Mouse (Mus musculus): ENCODE data around the gene Carmil1. TPM values are rescaled to one million over a fixed set of nuclear protein-coding genes. Genes with fewer than 3 reads are reported as not detected.

Carmil1 gene
- polyA plus RNA-seq, 1 experiment, result 0.01 TPM

DNA sequence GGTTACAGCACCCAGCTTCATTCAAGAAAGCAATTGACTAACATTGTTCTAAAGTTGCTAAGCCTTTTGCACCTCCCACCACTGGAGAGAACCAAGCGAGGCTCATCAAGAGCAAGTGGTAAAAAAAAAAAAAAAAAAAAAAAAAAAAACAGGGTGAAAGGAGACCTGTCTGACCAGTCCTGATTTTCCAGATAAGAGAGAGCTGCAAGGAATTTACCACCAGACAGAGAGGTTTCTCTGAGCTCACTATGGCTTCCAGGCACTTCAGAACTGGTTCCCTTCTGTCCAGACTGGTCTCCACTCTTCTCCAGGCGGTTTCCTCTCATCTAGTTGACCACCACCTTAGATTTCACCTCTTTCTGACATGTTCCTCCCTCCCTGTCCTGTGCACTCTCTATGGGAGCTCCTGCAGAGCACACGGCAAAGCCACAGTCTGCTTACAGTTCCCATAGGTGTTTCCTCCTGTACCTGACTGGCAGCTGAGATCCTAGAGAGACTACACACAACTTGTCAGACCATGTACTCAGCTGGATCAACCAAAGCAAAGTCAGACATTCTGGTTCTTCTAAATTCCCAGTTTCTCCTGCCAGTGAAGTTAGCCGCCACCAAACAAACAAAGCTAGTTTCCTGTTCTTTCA, 7.7 kb downstream of the Carmil1 start:
- TF ChIP-seq GATA1 (IDR thresholded peaks at IDR 0.05; ENCODE audit: low read length), result no peak

DNA sequence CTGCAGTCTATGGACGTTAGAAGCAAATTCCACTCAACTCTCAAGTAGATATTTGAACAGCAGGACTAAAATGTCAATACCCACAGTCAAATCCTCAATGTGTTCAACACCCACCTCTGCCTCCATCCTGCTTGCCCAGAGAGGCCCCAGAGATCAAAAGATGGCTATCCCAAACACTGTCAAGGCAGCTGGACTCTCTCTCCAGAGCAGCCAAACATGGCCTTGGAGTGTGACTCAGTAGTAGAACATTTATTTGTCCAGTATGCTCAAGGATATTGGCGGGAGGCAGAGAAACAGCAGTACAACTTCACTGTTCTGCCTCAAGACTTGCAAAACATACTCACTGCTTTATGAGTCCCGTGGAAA, 11.5 kb downstream of the Carmil1 start:
- TF ChIP-seq GATA1 (IDR thresholded peaks at IDR 0.05; ENCODE audit: low read length), result no peak

DNA sequence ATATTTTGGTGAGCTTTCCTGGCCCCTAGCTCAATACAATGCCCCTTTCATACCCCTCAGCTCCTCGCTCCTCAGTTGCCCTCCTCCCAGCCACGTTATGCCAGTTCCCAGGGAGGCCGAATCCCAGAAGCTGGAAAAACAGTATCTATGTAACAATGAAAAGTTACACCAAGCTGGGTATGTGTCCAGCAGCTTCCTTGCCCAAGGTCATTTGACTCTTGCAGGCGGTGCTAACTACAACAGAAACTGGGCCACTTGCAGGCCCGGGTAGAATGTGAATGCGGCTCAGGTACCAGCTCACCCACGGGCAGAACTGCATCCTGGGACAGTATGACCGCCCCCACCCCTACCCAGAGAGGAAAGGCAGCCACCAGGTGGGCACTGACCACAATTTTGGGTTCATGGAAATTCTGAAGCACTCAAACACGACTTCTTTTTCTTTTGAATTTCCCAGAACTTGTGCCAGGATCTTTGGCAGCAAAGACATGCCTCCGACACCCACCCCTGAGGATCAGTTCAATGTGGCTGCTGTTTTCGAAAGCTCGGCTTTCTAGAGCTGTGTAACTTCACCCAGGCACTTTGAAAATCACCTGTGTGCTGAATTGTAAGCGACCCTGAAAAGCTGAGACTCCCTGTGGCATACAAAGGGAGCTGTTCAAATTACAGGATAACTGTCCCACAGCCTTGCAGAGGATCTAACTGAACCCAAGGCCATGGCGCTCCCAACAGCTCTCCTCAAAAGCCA, 12.1 kb downstream of the Carmil1 start:
- no peak for TF ChIP-seq GATA1 (IDR thresholded peaks at IDR 0.05; ENCODE audit: low read length)

DNA sequence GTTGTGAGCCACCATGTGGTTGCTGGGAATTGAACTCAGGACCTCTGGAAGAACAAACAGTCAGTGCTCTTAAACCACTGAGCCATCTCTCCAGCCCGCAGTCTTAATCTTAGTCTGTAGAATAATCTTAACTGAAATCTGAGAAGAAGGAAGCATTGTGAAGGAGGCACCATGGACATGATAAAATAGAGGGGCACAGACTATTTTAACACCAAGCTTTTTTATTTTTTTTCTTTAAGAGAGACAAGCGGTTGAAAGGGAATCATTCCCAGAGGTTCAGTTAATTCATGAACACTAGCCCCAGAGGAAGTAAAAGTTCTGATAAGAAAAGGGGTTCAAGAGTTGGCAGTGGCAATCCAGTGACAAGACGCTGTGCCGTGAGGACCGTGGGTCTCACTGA, 15.8 kb downstream of the Carmil1 start:
- TF ChIP-seq GATA1 (IDR thresholded peaks at IDR 0.05; ENCODE audit: low read length), result no peak

DNA sequence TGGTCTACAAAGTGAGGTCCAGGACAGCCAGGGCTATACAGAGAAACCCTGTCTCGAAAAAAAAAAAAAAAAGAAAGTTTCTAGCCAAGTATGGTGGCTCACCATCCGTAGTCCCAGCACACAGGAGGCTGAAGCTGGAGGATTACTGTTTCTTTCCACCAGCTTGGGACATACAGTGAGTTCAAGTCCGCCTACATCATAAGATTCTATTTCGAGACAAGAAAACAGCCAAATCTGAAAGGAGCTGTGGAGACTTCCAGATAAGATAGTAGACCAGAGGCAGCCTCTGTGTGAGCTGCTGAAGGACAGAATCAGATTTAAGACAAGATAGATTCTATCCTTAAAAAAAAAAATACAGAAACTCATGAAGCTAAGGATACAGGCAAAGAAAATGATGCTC, 17.0 kb downstream of the Carmil1 start:
- no peak for TF ChIP-seq GATA1 (IDR thresholded peaks at IDR 0.05; ENCODE audit: low read length)

DNA sequence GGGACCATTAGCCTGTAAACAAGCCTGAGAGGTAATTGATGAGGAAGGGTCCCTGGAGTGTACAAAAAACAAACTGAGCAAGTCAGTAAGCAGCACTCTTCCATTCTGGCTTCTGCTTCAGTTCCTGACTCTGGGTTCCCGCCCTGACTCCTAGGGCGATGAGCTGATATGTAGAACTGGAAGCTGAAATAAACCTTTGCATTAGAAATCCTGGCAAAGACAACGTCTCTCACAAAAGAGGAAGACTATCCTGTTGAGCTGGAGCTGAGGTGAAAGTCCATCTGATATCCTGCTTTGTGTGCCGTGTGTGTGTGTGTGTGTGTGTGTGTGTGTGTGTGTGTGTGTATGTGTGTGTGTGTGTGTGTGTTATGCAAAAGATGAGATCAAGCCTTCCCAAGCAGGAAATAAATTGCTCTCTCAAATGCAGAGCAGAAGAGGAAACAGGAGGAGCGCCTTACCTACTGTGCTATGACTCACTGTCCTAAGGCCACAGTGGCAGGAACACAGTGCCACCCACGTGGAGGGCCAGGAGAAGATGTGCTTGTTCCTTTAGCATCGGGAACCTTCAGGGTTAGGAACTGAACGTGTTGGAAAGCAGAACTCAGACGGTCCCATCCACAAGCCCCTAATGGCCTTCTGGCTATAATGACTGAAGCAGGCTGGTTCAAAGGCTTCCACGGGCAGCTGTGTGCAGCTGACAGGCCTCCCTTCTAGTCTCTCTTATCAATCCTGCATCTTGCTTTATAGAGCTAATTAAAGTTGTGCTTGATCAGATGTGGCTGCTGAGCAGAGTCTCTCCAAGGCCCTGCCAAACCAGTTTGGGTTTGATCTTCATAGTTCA, 19.6 kb downstream of the Carmil1 start:
- TF ChIP-seq GATA1 (IDR thresholded peaks at IDR 0.05; ENCODE audit: low read length), result no peak

DNA sequence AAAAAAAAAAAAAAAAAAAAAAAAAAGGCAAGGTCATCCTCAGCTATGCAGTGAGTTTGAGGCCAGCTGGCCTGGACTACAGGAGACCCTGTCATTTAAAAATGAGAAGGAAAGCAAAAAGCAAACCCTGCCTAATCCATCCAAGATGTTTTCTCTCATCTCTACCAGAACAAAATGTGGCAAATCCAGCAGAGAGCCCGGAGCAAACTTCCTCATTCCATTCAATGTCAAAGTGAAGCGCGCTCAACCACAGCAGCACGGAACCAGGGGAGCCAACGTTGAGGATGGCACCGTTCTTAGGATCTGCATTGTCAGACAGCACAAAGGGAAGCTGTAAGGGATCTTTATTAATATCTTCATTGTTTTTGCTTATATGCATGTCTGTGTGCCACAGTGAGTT, 22.8 kb downstream of the Carmil1 start:
- no peak for TF ChIP-seq GATA1 (IDR thresholded peaks at IDR 0.05; ENCODE audit: low read length)

DNA sequence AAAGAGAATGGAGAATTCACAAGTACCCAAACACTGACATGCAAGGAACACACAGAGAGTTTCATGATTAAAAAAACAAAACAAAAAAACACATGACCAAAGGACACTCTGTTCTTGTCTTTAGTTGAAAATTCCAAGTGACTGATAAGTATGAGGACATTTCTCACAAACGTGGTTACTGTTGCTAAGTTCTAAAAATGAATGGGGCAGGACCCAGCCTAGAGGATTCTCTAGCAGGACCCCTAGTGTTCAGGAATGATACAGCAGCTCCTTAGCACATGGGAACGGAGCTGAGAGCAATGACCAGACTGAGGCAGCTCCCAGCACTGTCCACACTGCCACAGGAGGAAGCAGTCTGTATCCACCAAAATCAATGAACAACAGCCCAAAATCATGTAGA, 26.6 kb downstream of the Carmil1 start:
- no peak for TF ChIP-seq GATA1 (IDR thresholded peaks at IDR 0.05; ENCODE audit: low read length)

DNA sequence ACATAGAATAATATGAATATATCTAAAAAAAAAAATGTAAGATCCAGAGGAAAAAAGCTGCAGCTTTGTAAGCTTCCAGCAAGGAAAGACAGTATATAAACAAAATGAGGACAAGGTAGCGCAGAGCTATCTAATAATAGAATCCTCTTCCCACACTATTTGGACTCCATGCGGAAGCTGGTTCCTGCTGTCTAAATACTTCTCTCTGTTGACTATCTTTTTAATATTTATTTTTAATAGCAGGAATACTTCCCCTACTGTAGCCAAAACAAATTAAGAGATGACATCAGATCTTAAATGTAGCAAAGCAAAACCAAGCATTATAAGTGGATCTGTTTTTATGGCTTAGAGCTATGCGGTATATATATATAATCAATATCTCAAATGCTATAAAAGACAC, 27.0 kb downstream of the Carmil1 start:
- no peak for TF ChIP-seq GATA1 (IDR thresholded peaks at IDR 0.05; ENCODE audit: low read length)

DNA sequence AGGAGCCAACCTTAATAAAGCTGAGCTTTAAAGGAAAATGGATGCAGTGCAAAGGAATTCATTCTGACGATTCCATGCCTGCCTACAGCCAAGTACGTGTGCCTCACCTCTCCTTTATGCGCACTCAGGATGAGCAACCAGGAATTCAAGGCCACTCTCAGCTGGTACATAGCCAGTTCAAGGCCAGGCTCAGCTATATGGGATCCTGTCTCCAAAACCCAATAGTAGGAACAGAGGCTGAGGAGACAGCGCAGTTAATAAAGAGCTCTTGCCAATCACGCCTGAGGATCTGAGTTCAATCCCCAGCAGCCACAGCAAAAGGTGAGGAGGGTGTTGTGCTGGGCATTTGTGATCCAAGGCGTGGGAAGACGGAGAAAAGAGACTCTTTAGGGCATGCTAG, 29.4 kb downstream of the Carmil1 start:
- no peak for TF ChIP-seq GATA1 (IDR thresholded peaks at IDR 0.05; ENCODE audit: low read length)

DNA sequence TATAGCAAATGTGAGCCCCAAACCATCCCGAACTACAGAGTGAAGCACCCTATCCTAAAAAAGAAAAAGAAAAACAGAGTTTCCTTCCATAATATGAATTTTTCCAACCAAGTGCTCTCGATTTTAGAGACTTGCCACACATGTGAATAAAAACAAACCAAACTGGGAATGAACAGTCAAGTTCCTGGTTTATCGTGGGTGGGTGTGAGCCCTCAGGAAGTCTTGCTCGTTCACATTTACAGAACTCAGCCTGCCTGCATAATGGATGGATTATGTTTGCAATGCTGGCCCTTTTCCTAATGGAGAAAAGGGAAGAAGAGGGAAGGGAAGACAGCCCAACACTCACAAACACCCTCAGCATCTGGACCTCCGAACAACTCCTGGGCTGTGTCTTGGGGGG, 32.7 kb downstream of the Carmil1 start:
- TF ChIP-seq GATA1 (IDR thresholded peaks at IDR 0.05; ENCODE audit: low read length), result no peak

DNA sequence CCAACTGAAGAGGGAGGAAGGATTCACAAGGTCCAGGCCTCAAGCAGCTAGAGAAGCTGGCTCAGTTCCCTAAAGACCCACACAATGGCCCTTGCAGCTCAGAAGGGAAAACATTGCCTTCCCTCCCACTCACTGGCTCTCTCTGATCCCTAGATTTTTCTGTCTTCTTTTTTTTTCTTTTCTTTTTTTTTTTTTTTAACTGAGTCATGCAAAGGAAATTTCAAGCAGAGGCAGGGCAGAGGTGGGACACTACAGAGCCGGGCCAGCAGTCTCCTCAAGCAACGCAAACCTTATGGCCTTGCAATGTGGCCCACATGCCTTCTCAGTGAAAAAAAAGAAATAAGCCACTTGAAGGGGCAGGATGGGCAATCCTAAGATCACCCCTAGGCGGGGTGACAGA, 33.2 kb downstream of the Carmil1 start:
- no peak for TF ChIP-seq GATA1 (IDR thresholded peaks at IDR 0.05; ENCODE audit: low read length)

DNA sequence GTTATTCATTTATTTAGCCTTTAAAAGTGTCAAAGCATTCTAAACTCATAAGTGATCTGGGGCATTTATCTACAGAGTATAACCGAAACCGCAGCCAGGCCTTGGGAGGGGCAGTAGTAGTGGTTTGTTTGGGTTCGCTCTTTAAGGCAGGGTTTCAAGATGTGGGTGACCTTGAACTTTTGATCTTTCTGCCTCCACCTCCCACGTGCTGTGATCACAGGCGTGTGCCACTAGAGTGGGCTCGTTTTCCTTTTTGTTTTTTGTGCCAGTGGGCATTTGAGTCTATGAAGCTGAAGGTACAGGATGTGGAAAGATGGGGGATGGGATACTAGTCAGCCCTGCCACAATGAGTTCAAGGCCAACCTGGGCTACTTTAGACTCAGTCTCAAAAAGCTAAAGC, 34.3 kb downstream of the Carmil1 start:
- no peak for TF ChIP-seq GATA1 (IDR thresholded peaks at IDR 0.05; ENCODE audit: low read length)

DNA sequence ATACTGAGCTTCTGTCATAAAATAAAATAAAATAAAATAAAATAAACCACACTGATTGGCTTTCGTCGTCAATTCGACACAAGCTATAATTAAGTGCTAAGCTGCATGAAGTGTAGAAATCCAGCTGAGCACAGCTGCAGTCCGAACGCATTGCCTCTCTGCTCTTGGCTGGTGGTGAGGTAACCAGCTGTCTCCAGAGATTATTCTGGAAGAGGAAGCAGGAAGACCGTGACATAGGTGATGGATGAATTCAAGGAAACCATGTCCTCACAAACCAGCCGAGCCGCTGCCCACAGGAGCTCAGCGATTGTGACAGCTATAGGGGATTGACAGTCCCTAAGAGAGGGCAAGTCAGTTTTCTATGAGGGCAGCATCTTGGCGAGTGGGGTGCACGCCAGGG, 36.0 kb downstream of the Carmil1 start:
- no peak for TF ChIP-seq GATA1 (IDR thresholded peaks at IDR 0.05; ENCODE audit: low read length)

DNA sequence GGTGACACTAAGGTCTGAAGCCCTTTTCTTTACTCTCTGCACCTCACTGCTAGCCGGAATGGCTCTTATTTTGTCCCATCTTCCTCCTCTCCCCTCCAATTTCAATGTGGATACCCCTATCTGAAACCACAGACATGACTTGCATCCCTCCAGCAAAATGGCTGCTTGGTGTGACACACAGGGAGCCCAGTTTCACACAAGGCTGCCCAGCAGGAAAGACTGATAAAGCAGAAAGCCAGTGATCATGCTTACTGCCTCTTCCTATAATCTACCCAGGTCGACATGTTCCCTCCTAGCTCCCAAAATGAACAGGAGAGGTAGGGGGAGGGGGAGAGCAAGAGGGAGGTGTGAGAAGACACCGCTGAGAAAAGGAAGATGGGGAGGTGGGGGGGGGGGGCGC, 36.6 kb downstream of the Carmil1 start:
- no peak for TF ChIP-seq GATA1 (IDR thresholded peaks at IDR 0.05; ENCODE audit: low read length)

DNA sequence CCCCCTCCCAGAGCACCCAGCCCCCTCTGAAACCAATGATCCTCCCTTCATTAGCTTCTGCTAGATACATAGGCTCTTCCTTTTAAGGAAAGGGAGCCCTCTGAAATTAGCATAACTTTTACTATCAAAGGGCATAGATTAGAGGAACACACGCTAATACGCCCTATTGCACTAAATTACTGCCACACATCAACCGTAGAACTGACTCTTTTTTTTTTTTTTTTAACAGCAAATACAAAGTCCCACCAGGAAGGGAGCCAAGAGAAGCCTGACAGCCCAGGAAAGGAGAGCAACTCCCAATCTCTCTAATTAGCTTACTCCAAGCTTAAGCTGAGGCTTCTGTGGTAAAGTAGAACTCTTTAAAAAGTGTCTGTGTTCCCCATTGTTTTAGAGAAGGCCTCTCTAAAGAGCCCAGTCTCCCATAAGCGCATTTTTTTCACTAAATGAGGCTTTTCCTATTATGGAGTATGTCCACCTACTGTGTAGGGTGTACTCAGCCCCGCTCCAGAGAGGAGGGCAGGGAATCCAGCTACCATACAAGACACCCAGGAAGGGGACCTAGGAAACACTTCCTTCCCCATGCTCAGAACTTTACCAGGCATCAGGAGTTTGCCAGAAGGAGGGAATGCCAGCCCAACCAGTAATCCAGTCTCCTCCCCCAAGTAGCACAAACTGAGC, 38.0 kb downstream of the Carmil1 start:
- no peak for TF ChIP-seq GATA1 (IDR thresholded peaks at IDR 0.05; ENCODE audit: low read length)
